ENCODE assay signal across 1 mouse cellular context in the genomic region with DNA sequence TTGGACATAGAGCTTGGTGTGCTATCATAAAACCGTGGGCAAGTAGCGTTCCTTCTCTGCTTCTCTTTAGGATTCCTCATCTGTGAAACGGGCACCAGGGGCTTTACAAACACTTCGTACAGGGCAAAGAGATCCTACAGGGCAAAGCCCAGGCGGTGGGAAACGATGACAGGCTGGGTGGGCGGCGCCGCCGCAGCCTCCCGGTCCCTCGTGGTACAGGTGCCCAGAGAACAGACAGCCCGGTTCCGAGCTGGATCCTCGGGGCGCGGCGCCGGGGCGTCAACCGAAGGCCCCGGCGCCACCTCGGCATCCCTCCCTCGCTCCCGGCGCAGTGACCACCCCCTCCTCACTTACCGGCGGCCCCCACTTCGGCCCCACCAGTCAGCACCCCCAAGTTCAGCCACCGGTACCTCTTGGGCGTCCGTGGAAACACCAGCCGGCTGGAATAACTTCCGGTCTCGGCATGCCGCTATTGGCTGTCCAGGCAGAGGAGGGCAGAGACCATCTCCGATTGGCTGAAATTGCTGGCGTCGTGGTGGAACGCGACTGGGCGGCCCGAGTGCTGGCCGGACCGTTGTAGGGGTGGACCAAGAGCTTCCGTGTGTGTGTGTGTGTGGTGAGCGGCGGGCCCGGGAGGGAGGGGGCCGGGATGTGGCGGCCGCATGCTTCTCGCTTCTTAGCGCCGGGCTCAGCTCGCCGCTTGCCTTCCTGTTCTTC.
A peak's percentile ranks its signal among the peaks of the same experiment; 100 is the strongest.
TF ChIP-seq lines count a peak whose summit lies in the region.

A gene (minus strand): TSS at position 460 of the 717 bp plus-strand sequence.

TF ChIP-seq in CH12.LX, 34 proteins besides CTCF, POLR2A, EP300 and RAD21 (continued from another document):
- TF ChIP-seq MEF2A (IDR thresholded peaks at IDR 0.05; ENCODE audit: borderline replicate concordance, low read depth, low read length) (peak; percentile 67; the same call in 1 of the 2 replicates), RCOR1 (conservative IDR thresholded peaks at IDR 0.05; ENCODE audit: low read depth, low read length) (no peak), HCFC1 (IDR thresholded peaks at IDR 0.05; ENCODE audit: low read depth, low read length) (peak; percentile 94), USF2 (conservative IDR thresholded peaks at IDR 0.05; ENCODE audit: low read depth, low read length) (no peak), IRF4 (IDR thresholded peaks at IDR 0.05; ENCODE audit: low read depth, low read length) (peak; percentile 75; the same call in 1 of the 2 replicates), ELF1 (IDR thresholded peaks at IDR 0.05; ENCODE audit: low read depth, low read length) (peak; percentile 89), KAT2A (IDR thresholded peaks at IDR 0.05; ENCODE audit: insufficient replicate concordance, low read length) (peak; percentile 82; the same call in 1 of the 2 replicates), SIN3A (IDR thresholded peaks at IDR 0.05; ENCODE audit: low read length) (peak; percentile 92), NRF1 (IDR thresholded peaks at IDR 0.05; ENCODE audit: low read depth, low read length) (0 out of 2 replicates have a peak, but pooled peaks have one; percentile 33), ZKSCAN1 (IDR thresholded peaks at IDR 0.05; ENCODE audit: borderline replicate concordance, low read depth, low read length) (no peak), POLR2AphosphoS2 (IDR thresholded peaks at IDR 0.05; ENCODE audit: low read depth, low read length) (no peak), TBP (conservative IDR thresholded peaks at IDR 0.05; ENCODE audit: low read depth, low read length) (0 out of 2 replicates have a peak, but pooled peaks have one; percentile 11), MAX (IDR thresholded peaks at IDR 0.05; ENCODE audit: low read length) (peak; percentile 72), USF1 (IDR thresholded peaks at IDR 0.05; ENCODE audit: low read depth, low read length) (no peak), SMC3 (IDR thresholded peaks at IDR 0.05; ENCODE audit: low read depth, low read length) (no peak), E2F4 (IDR thresholded peaks at IDR 0.05; ENCODE audit: insufficient replicate concordance, low read depth, low read length) (no peak), MXI1 (IDR thresholded peaks at IDR 0.05; ENCODE audit: low read depth, low read length) (peak; percentile 93)
